In the genomic region with DNA sequence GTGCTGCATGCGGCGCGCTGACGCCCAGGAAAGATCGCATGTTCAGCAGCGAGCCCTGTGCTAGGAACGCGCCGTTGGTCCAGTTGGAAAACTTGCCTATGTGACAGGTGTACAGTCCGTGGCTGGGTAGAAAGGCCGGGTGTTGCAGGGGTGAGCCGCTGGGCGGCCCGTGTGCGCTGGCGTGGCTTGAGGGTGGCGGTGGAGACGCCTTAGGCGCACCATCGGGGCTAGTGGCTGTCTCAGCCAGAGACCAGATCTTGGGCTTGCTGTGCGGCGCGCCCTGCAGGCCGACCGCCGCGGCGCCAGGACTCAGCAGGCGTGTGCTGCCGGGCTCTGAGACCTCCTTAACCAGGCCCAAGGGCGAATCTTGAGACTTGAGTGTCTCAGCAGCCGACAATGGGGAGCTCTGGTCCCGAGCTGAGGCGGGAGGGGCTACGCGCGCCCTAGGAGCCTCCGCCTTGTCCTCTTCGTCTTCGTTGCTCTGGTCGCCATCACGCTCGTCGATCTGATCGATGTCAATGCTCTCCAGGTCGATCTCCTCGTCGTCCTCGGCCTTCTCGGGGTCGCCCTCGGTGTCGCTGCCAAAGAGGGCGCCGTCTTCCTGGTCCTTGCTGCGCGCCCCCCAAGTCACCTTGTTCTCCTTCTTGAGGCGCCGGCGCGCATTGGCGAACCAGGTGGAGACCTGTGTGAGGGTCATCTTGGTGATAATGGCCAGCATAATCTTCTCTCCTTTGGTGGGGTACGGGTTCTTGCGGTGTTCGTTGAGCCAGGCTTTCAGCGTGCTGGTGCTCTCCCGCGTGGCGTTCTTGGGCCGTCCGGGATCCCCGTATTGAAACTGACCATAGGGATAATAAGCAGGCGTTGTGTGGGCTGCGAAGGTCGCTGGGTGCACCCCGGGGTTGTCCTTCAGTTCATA, we compare ENCODE assay signal across 8 mouse cellular contexts. TPM values are rescaled to one million over a fixed set of nuclear protein-coding genes. Genes with fewer than 3 reads are reported as not detected.
A peak's percentile ranks its signal among the peaks of the same experiment; 100 is the strongest.
DNase-seq lines count a peak whose midpoint lies in the region; ATAC-seq lines count a peak whose summit lies in the region.

No protein-coding gene starts in this region.

- no peak overlapping the region for H3K9ac ChIP-seq in forebrain, embryonic 13.5 days
- peak overlapping the region; percentile 29; the same call in 1 of the 2 replicates for H3K9ac ChIP-seq in neural tube, embryonic 14.5 days (replicated peaks; ENCODE audit: low read depth, low read length)

- 1% methylated on average over 76 of the region's 76 CpGs for WGBS in forebrain, embryonic 13.5 days
- WGBS in neural tube, embryonic 14.5 days: 3% methylated on average over 76 of the region's 76 CpGs

- H3K4me3 ChIP-seq in forebrain, embryonic 13.5 days: peak overlapping the region; percentile 22
- peak overlapping the region; percentile 19 for H3K4me3 ChIP-seq in neural tube, embryonic 14.5 days (ENCODE audit: low read depth, low read length)

- peak; percentile 39 for ATAC-seq in forebrain, embryonic 13.5 days
- ATAC-seq in neural tube, embryonic 14.5 days (ENCODE audit: low read depth): peak; percentile 38; the same call in 1 of the 2 replicates

- no peaks in the 10 kb centered on the region for H3K36me3 ChIP-seq in forebrain, embryonic 13.5 days (ENCODE audit: poor library complexity, severe bottlenecking)
- H3K36me3 ChIP-seq in neural tube, embryonic 14.5 days (ENCODE audit: control insufficient read depth, insufficient read depth, low read length): no peaks in the 10 kb centered on the region

- H3K27ac ChIP-seq in forebrain, embryonic 13.5 days: no peak overlapping the region
- H3K27ac ChIP-seq in neural tube, embryonic 14.5 days (ENCODE audit: low read depth, low read length): no peak overlapping the region

- peaks cover 97% of the 10 kb centered on the region for H3K27me3 ChIP-seq in forebrain, embryonic 13.5 days
- peaks cover 55% of the 10 kb centered on the region for H3K27me3 ChIP-seq in neural tube, embryonic 14.5 days (ENCODE audit: control insufficient read depth, insufficient read depth, low read length)

- DNase-seq in kidney, adult 18-20 months: peak; percentile 37
- DNase-seq in kidney, adult 8-10 months: no peak
- DNase-seq in kidney, postnatal 10 days: peak; percentile 47
- no peak for DNase-seq in thymus, postnatal 14 days
- no peak for DNase-seq in cerebellum, adult 8-10 months
- DNase-seq in left cerebral cortex, adult 11 months (ENCODE audit: low spot score): no peak

- no peaks in the 10 kb centered on the region for H3K9me3 ChIP-seq in forebrain, embryonic 13.5 days (replicated peaks)
- no peaks in the 10 kb centered on the region for H3K9me3 ChIP-seq in neural tube, embryonic 14.5 days (ENCODE audit: control insufficient read depth, low read length)

- H3K4me2 ChIP-seq in forebrain, embryonic 13.5 days: peak overlapping the region; percentile 44
- H3K4me2 ChIP-seq in neural tube, embryonic 14.5 days (ENCODE audit: low read depth, low read length): peak overlapping the region; percentile 44

- peaks cover 27% of the 10 kb centered on the region for H3K4me1 ChIP-seq in forebrain, embryonic 13.5 days
- peaks cover 21% of the 10 kb centered on the region for H3K4me1 ChIP-seq in neural tube, embryonic 14.5 days (ENCODE audit: control insufficient read depth, insufficient read depth, low read length)

RNA-seq across cellular contexts. Expression of a gene that starts 3.9 kb away (rescaled TPM):
- 0.38 and 0.50 TPM in 2 replicates for polyA plus RNA-seq in forebrain, embryonic 13.5 days (2015; fragmentation: Nextera tagmentation; extraction: Ambion mirVana)
- 1.3 and 2.0 TPM in 2 replicates for polyA plus RNA-seq in neural tube, embryonic 14.5 days (2014; fragmentation: Nextera tagmentation; extraction: Ambion mirVana)

Comparison
In these comparisons a context has a peak if more than half of its experiments do, and no peak if none do; other contexts are left out.
1. DNase-seq: peak in kidney, adult 18-20 months (single experiment) and kidney, postnatal 10 days (single experiment); none in kidney, adult 8-10 months (0 of 2), thymus, postnatal 14 days (single experiment), cerebellum, adult 8-10 months (single experiment) and left cerebral cortex, adult 11 months (single experiment).